Mouse (Mus musculus): ENCODE results near the gene Tmed5.
"Not testable (repeated sequence)": the region's sequence is repeated elsewhere in the genome, so short reads cannot be mapped to it uniquely, and the experiment has no call there.

Gene Tmed5

DNA sequence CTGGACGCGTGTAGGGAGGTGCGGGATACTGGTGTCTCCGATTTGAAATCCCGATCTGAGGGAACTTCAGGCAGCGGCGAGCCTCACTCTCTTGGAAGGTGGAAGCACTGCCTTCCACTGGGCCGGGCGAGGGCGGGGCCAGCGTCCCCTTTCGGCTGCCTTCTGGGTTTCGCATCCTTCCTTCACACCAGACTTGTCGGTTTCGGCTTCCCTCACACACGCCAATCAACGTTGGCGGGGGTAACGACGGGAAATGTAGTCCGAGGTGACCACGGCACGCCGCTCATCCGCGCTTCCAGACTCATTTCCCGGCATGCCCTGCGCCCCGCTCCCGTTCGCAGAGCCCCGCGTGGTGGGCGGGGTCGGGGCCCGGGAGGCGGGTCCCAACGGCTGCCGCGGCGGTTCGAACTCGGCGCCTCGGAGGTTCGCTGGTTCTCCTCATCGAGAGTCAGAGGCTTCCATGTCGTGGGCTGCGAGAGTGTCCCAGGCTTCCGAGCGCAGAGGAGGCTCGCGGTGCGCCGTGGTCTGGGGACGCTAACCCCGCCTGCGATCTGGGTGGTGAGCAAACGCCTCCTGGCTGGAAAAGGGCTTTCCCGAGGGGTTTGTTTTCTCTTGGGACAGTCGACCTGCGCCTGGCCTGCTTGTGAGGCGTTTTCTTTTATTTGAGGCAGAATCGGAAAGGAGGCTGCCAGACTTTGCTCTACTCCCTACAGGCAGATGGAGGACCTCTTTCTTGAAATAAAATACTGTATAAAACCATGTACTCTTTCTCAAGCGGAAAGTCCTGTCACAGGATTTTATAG is at the start of gene Tmed5, which contains the start of gene Ccdc18:
TSS of gene Tmed5 (minus strand) at position 180 of the 803 bp plus-strand sequence.
TSS of gene Ccdc18 (plus strand) at position 435 of the 803 bp plus-strand sequence.
- peak; percentile 98 for DNase-seq (ENCODE audit: inconsistent ontology term)

DNA sequence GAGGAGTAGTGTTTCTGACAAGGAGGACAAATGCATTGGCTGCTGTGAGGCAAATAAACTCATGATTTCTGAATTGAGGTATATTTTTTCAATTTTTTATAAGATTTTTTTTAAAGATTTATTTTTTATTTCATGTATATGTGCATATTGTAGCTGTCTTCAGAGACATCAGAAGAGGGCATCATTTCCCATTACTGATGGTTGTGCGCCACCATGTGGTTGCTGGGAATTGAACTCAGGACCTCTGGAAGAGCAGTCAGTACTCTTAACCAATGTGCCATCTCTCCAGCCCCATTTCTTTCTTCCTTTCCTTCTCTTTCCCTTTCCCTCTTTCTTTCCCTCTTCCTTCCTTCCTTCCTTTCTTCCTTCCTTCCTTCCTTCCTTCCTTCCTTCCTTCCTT is 31.3 kb upstream of the Tmed5 start:
- peak; percentile 16 for DNase-seq (ENCODE audit: inconsistent ontology term)

DNA sequence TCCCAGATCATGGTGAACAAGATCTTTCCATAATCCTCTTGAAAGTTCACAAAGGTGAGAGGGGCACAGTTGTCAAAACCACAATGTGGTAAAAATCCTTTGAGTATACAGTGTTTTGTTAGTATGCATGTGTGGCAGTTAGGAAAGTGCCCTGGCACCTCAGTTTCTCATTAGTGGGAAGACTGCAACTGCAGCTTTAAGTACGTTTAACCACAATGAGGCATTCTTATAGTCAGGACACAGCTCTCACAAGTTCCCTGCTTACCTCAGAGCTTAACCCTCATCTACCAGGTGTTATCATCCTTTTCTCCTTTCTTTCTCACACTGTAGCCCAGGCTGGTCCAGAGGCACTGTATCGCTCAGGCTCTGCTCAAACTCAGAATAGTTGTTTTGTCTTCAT is 28.4 kb upstream of the Tmed5 start:
- DNase-seq (ENCODE audit: inconsistent ontology term): no peak

DNA sequence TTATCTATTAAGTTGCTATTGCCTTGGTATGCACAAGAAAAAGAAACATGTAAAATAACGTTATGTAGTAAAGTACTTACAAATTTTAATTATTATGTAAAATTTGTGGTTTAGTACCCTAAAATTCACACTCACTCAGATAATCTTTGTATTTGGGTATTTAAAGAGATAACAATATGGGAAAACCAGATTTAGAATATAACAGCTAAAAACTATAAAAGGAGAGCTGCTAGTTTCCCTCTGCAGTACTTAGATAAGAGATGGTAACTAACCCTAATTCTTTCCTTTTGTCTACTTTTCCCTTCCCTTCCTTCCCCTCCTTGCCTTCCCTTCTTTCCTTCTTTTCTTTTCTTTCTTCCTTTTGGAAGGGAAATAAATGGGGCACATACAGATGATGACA is 20.2 kb upstream of the Tmed5 start:
- no peak for DNase-seq (ENCODE audit: inconsistent ontology term)

DNA sequence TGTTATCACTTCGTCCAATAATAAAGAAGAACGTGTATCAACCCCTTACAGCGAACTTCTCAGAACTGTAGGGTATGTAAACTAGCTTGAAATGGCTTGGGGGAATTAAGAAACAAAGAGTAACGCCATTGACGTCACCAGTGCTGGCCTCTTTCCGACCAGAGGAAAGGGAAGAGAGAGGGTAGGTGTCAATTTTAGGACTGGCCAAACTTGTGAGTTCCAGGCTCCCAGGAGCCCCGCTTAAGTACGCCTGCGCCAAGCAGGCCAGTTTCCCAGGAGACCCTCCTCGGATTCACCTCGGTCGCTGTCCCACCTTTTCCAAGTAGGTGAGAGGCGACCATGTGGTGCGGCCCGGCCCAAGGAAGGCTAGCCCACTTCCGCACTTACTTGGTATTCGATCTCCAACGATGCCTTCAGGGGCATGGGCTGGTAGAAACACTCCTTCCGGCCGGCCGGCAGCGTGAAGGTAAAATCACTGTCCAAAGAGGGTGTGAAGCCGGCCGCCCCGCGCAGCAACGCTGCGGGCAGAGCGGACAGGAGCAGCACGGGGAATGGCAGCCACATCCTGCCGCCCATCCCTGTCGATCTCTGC is 475 bp downstream of the Tmed5 start:
- DNase-seq (ENCODE audit: inconsistent ontology term): peak; percentile 69

DNA sequence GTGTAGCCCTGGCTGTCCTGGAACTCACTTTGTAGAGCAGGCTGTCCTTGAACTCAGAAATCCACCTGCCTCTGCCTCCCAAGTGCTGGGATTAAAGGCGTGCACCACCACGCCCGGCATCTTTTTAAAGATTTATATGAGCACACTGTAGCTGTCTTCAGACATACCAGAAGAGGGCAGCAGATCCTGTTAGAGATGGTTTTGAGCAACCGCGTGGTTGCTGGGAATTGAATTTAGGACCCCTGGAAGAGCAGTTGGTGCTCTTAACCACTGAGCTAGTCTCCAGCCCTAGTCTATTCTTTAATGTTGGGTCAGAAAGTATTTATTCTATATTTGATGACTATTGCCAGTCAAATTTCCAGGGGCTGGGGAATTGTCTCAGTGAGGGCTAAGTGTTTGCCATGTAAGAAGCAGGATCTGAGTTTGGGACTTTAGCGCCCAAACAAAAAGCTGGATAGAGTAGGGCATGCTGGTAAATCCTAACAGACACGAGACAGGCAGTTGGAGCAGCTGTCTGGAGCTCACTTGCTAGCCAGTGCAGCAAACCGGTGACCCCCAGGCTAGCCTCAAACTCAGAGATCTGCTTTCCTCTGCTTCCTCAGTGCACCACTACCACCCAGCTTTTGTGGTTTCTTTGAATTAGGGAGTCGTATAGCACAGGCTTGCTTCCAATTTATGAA is 12.1 kb downstream of the Tmed5 start:
- DNase-seq (ENCODE audit: inconsistent ontology term): no peak

DNA sequence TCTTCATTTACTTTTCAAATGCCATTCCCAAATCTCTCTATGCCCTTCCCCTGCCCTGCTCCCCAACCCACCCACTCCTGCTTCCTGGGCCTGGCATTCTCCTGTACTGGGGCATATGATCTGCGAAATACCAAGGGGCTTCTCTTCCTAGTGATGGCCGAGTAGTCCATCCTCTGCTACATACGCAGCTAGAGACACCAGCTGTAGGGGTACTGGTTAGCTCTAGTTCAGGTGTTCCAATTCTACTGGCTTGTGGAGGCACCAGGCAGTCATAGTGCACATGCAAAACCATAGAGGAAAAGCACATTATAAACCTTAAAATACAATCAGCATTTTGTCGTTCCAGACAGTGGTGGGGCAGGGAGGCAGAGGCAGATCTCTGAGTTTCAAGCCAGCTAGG is 14.7 kb downstream of the Tmed5 start:
- no peak for DNase-seq (ENCODE audit: inconsistent ontology term)

DNA sequence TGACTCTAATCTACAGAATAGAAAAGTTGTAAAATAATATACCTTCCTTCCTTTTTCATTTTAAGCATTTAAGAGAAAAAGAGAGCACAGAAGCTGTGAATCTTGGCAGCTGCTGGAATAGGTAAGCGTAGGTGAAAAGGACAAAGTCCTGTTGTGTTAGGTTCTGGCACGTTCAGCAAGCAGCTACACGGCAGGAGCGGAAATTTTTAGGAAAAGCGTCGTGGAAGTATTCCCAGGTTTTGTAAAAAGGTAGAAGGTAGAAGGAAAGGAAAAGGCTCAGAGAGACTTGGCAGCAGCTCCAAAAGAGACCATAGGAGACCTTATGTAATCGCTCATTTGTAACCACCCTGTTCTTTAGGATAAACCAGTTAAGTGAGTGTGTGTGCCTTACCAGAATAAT is 23.1 kb downstream of the Tmed5 start:
- DNase-seq (ENCODE audit: inconsistent ontology term): no peak

DNA sequence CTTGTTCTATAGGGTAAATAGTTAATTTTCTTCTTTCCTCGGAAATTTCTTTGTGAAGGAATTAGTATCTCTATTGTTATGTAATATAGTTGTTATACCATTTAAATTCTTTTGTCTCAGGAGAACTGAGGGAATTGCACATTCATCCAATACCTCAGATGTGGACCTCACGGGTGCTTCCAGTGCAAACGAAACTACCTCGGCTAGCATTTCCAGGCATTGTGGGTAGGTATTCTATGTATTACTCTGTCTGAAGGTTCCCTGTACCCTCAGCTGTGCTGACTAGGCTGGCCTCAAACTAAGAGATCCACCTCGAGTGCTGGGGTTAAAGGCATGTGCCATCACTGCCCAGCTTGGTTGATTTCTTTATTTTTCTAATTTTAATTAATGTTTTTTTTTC is 28.1 kb downstream of the Tmed5 start:
- DNase-seq (ENCODE audit: inconsistent ontology term): no peak

DNA sequence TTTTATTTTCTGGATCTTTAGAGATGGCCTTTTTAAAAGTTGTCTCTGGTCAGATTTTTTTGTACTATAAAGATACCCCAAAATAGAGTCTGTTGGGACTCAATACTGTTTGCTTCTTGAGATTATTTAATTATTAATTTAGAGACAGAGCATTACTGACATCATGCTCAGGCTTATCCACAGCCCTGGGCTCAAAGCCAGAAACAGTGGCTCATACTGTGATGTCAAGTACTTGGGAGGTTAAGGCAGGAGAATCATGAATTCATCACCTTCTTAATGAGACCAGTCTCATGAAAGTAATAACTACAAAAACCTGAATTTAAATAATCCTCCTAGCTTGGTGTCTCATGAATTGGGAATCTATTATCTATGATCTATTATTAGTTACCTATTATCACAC is 32.2 kb downstream of the Tmed5 start:
- peak; percentile 12 for DNase-seq (ENCODE audit: inconsistent ontology term)

DNA sequence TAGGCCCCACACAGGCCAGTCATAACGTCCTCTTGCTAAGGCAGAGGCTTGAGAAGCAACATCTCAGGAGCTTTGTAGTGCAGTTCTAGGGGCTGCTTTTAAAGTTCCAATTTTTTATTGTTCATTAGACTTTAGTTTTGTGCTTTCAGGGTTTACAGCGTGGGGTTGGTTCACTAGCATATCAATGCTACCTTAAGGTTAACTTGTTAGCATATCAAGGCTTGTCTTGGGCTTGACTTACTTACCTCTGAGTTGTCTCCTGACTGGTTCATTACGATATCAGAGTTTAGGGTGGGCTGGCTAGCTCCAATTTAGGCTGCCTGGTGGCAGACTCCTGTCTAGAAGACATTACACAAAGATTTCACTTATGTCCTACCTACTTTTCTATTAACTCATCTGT is 34.7 kb downstream of the Tmed5 start:
- DNase-seq (ENCODE audit: inconsistent ontology term): no peak

DNA sequence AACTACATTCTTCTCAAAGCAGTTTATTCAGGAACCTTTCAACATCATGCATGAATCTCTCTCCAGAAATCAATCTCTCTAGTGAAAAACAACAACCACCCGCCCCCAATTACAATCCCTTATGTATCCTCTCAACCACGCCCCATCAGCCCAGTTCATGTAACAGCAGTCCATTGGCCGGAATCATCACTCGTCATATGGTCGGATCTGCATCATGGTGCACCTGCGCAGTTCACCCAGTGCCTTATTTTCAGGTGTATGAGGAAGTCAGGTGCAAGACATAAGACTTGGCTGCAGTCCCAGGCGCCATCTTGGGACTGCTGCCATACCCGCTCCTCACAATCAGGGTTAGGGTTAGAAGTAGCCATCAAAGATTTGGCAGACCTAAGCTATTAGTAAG is 39.7 kb downstream of the Tmed5 start:
- not testable (repeated sequence) for DNase-seq (ENCODE audit: inconsistent ontology term)

DNA sequence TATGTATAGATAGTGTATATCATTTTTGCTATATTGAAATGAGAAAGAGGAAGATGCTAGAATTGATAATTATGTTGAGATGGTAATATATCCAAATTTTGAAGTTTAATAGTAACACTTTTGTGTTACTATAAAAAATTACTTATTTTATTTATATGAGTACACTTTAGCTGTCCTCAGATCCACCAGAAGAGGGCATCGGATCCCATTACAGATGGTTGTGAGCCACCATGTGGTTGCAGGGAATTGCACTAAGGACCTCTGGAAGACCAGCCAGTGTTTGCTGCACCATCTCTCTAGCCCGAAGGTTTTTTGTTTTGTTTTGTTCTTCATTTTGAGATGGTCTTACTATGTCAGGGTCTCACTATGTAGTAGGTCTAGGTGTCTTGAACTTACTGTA is 47.0 kb downstream of the Tmed5 start:
- no peak for DNase-seq (ENCODE audit: inconsistent ontology term)

DNA sequence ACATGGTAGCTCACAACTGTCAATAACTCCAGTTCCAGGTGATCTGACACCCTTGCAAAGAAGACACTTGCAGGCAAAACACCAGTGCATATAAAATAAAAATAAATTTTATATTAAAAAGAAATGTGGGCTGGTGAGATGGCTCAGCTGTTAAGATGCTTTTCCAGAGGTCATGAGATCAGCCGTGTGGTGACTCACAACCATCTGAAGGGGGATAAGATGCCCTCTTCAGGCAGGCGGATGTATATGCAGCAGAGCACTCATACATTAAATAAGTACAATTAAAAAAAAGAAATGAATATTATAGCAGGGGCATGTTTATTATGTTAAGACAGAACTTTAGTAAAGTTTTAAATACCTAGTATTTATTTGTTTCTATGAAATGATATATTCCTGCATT is 50.0 kb downstream of the Tmed5 start:
- no peak for DNase-seq (ENCODE audit: inconsistent ontology term)

DNA sequence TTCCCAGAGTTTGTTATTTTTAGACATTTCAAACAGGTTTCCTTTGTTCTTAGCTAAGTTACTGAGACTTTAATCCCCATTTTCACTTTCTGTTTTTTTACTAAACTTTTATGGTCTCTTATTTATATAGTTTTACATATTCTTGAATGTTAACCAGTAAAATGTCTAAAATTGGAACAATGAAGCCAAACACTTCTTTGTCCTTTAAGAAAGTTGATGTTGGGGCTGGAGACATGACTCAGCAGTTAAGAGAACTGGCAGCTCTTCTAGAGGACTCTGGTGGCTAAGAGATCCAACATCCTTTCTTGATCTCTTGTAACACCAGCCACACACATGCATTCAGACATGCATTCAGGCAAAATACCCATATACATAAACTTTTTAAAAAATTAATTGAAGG is 52.8 kb downstream of the Tmed5 start:
- peak; percentile 39 for DNase-seq (ENCODE audit: inconsistent ontology term)

DNA sequence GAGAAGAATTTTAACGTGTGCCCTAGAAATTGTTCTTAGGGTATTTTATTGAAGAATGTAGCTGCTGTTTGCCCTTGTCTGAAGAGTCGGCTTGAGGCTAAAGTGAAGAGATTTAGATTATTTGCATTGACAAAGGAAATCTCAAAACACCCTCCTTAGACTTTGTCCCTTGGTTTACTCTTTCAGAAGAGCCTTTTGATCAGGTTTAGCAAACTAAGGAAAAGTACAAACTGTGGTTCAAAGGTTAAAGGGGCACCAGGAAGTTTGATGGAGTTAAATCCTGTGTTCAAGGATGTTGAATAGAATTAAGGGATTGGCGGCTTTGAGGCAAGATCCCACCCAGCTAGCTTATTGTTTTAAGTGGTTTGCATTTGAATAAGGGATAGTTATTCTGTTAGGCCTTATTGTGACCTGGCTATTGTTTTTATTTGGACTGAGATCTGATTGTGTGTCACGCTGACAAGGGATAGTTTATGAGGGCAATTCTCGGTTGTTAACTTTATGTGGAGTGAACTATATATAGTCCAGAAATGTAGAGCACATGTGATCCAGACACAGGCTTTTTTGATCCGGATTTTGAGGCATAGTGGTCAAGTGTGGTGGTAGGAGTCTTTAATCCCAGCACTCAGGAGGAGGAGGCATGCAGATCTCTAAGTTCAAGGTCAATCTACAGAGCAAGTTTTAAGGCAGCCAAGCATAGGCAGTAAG is 55.4 kb downstream of the Tmed5 start:
- DNase-seq (ENCODE audit: inconsistent ontology term): no peak

DNA sequence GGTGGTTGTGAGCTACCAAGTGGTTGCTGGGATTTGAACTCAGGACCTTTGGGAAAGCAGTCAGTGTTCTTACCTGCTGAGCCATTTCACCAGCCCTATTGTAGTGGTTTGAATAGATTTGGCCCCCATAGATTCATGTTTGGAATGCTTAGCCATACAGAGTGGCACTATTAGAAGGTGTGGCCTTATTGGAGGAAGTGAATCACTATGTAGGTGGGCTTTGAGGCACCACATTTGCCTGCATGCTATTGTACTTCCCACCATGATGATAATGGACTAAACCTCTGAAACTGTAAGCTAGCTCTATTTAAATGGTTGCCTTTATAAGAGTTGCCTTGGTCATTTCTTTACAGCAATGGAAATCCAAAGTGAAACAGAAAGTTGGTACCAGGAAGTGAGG is 56.2 kb downstream of the Tmed5 start:
- no peak for DNase-seq (ENCODE audit: inconsistent ontology term)

DNA sequence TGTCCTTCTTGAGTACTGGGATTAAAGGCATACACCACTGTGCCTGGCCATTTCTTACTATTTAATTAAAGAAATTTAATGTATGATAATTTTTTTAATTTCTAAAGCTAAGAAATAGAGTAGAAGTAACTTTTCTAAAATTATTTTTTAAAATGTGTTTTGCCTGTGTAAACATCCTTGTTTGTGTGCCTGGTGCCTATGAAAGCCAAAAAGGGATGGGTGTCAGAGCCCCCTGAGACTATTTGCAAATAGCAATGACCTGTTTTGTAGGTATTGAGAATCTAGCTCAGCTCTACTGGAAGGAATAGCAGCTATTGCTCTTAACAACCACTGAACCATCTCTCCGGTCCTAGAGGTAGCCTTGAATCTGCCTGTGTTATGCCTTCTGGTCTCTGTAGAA is 60.1 kb downstream of the Tmed5 start:
- DNase-seq (ENCODE audit: inconsistent ontology term): no peak

DNA sequence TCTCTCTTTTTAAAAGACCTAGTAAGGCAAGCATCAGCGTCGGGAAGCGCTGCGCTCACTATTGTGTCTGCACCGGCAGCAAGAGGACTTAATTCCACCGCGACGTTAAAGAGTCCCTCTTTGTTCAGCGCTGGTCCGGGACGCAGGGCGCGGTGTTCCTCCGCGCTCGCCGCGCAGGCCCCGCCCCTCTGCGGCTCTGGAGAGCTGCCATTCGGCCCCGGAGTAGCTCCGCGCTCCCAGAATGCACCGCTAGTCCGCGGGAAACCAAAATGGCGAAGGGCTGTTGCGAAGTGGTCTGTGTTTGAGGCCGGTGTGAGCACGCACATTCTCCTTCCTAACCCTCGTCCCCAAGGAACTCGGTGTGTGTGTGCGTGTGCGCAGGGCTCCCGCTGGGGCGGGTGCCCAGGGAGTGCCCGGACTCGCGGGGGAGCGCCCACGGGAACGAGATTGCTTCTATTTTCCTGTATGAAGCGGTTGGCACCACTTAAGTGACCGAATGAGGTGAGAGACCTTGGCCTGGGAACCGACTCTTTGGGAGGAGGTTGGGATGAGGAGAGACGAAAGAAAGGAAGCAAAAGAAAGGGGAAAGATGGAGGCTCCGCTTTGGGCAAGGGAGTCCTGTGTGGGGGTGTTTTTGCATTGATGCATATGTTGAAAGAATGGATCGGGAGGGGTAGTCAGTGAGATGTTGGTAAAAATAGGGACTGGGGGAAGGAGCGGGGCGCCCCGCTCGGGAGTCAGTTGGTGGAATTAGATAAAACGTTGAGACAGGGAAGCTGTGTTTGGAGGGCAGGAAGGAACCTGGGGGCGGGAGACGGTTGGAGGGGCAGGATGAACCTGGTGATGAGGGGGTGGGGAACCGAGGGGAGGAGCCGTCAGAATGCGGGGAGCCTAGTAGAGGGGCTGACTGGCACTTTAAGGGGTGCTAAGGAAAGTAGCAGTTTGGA is 66.7 kb downstream of the Tmed5 start, which contains the start of gene Mtf2:
TSS of gene Mtf2 (plus strand) at position 210 of the 947 bp plus-strand sequence.
- peak; percentile 97 for DNase-seq (ENCODE audit: inconsistent ontology term)

DNA sequence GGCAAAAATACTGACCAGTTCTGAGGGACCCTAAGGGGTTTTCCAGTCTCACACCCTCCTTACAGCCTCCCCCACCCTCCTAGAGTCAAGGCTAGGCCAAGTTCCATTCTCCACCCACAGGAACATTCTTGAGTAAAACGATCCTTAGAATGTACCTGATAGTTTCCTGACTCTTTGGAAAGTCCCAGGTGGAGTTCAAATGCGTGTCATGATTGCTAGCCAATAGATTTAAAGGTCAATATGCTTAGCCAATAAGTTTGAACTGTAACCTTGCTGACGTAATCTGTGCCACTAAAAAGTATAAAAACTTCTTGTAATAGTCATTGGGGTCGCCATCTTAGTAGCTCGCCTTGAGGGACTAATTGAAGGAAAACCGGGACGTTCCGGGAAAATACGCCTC is 72.0 kb downstream of the Tmed5 start:
- no peak for DNase-seq (ENCODE audit: inconsistent ontology term)
